Mouse (Mus musculus): ENCODE measurements at regions not wholly inside any gene's neighbourhood (a gene's known extent, or its start where the extent isn't known, plus 50 kb on each side); places are given as distances from the start of the nearest gene placed in this dataset.

- no peaks in the 10 kb centered on the region for H3K27me3 ChIP-seq (ENCODE audit: insufficient read depth, low read length)
- H3K9me3 ChIP-seq (ENCODE audit: low read length): peaks cover 5% of the 10 kb centered on the region; the same call in 1 of the 2 replicates
- no peaks in the 10 kb centered on the region for H3K36me3 ChIP-seq (ENCODE audit: insufficient read depth, low read length)
- H3K4me3 ChIP-seq (replicated peaks; ENCODE audit: low read length): no peak overlapping the region
- TF ChIP-seq NANOG (IDR thresholded peaks at IDR 0.05; ENCODE audit: borderline replicate concordance, low read length): no peak
- TF ChIP-seq CTCF (conservative IDR thresholded peaks at IDR 0.05; ENCODE audit: low read length): no peak
- TF ChIP-seq POU5F1 (IDR thresholded peaks at IDR 0.05; ENCODE audit: borderline replicate concordance, low read length): no peak
- H3K4me1 ChIP-seq (replicated peaks; ENCODE audit: low read depth, low read length): no peaks in the 10 kb centered on the region
Measured at GRCm38 (mm10) chr11:39883305-39883704, 811.7 kb downstream of the Mat2b start.

DNA sequence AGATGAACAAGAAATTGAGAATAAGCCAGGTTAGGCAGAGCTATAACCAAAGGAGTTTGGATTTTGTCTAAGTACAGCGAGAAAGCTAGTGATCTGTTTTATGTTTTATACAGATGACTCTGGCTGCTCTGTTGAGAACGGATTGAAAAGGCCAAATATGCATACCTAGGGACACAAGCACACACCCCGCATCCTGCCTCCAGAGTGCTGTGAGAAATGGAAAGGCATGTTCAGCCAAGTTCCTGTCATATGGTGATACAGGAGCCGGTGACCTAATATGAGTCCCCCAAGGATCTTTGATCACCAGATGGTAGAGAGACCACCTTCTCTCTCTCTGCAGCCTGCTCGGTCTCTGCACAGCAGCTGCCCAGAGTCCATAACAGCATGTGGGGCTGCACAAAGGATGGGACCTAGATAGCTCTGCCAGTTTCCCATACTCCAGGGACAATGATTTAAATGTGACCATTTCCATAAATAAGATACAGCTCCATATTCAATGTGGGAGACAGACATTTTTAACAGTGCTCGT lies 826.5 kb downstream of the Mat2b start:
- Histone ChIP-seq H3K27me3 (ENCODE audit: insufficient read depth, low read length) (no peaks in the 10 kb centered on the region), H3K4me3 (replicated peaks; ENCODE audit: low read length) (no peak overlapping the region), H3K9me3 (ENCODE audit: low read length) (peaks cover 27% of the 10 kb centered on the region), H3K36me3 (ENCODE audit: insufficient read depth, low read length) (no peaks in the 10 kb centered on the region), H3K4me1 (replicated peaks; ENCODE audit: low read depth, low read length) (no peaks in the 10 kb centered on the region)
- TF ChIP-seq NANOG (IDR thresholded peaks at IDR 0.05; ENCODE audit: borderline replicate concordance, low read length) (no peak), POU5F1 (IDR thresholded peaks at IDR 0.05; ENCODE audit: borderline replicate concordance, low read length) (no peak), CTCF (conservative IDR thresholded peaks at IDR 0.05; ENCODE audit: low read length) (no peak)
